Mouse (Mus musculus): ENCODE measurements around the gene Nfkb1. TPM values are rescaled to one million over a fixed set of nuclear protein-coding genes. Genes with fewer than 3 reads are reported as not detected.

The Nfkb1 gene
- polyA plus RNA-seq, 1 experiment from 2014 or later = 18.9 TPM

GRCm38 (mm10) chr3:135581606-135582117 lies 109.7 kb downstream of the Nfkb1 start:
- 19% methylated on average over 10 of the region's 10 CpGs for WGBS
- DNase-seq (ENCODE audit: low spot score) = peak; percentile 65
- Histone ChIP-seq H3K9ac (replicated peaks; ENCODE audit: low read length) (no peak overlapping the region), H3K27me3 (ENCODE audit: control insufficient read depth, insufficient read depth, low read length) (no peaks in the 10 kb centered on the region), H3K4me1 (ENCODE audit: control insufficient read depth, insufficient read depth, low read length) (no peaks in the 10 kb centered on the region), H3K9me3 (replicated peaks; ENCODE audit: control insufficient read depth, low read length) (no peaks in the 10 kb centered on the region), H3K4me2 (ENCODE audit: low read depth, low read length) (no peak overlapping the region), H3K36me3 (replicated peaks; ENCODE audit: control insufficient read depth, insufficient read depth, low read depth, low read length) (no peaks in the 10 kb centered on the region; the same call in 1 of the 2 replicates), H3K4me3 (ENCODE audit: low read depth, low read length) (no peak overlapping the region), H3K27ac (replicated peaks; ENCODE audit: low read depth, low read length) (no peak overlapping the region)
- peak; percentile 66 for ATAC-seq (replicated peaks; ENCODE audit: insufficient number of reproducible peaks, low FRiP score, low TSS enrichment, low read depth)

DNA sequence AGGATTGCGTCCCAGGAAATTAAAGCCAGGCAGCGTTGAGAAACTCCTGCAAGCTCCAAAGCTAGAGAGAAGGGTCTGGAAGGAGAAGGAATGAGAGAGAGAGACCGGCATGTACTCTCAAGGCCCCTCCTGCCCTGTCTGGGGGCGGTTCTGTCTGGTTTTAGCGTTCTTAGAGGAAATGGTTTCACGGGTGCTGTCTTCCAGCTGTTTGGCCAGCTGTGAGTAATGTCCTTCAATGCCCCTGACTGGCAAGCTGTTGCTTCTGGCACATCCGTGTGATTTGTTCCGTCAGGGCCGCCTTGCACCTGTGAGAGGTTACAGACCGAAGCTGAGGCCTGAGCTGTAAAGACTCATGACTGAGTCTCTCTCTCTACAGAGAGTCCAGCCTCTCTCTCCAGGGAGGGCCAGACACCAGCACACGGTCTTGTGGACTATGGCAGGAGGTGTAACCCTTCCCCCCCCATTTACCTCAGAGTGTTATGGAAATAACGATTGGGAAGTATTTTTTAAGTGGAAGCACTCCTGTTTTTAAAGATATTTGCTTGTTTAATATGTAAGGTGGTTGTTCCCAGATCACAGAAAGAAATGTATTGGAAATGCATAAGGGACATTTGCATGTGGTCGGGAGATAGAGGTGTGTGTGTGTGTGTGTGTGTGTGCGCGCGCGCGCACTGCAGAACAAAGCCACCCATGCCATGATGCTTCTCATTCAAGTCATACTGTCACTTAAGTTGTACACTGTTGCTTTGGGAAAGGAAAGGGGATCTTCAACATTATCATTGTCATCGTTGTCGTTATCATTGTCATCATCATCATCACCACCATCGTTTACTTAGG lies 110.7 kb downstream of the Nfkb1 start:
- no peak overlapping the region for H3K4me2 ChIP-seq (ENCODE audit: low read depth, low read length)
- no peaks in the 10 kb centered on the region; the same call in 1 of the 2 replicates for H3K36me3 ChIP-seq (replicated peaks; ENCODE audit: control insufficient read depth, insufficient read depth, low read depth, low read length)
- ATAC-seq (replicated peaks; ENCODE audit: insufficient number of reproducible peaks, low FRiP score, low TSS enrichment, low read depth) (no peak), DNase-seq (ENCODE audit: low spot score) (no peak)
- no peak overlapping the region for H3K9ac ChIP-seq (replicated peaks; ENCODE audit: low read length)
- no peaks in the 10 kb centered on the region for H3K9me3 ChIP-seq (replicated peaks; ENCODE audit: control insufficient read depth, low read length)
- WGBS = 77% methylated on average over 21 of the region's 21 CpGs
- no peak overlapping the region for H3K27ac ChIP-seq (replicated peaks; ENCODE audit: low read depth, low read length)
- H3K4me1 ChIP-seq (ENCODE audit: control insufficient read depth, insufficient read depth, low read length) = no peaks in the 10 kb centered on the region
- no peaks in the 10 kb centered on the region for H3K27me3 ChIP-seq (ENCODE audit: control insufficient read depth, insufficient read depth, low read length)
- no peak overlapping the region for H3K4me3 ChIP-seq (ENCODE audit: low read depth, low read length)

DNA sequence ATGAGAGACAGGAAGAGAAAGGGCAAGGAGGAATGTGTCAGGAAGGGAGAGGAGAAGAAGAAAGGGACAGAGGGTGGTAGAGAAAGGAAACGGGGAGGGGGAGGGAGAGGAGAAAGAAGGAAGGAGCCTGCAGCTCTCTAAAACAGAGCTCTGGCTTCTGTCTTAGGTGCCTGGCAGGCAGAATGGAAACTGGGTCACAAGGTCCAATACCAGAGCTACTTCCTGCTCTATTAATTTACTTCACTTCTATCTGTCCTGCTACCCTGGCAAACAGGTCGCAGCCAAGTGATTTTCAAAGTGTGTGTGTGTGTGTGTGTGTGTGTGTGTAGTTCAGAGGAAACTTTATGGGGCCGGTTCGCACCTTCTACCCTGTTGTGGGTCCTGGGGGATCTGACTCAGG lies 112.2 kb downstream of the Nfkb1 start:
- Histone ChIP-seq H3K27ac (replicated peaks; ENCODE audit: low read depth, low read length) (no peak overlapping the region), H3K4me3 (ENCODE audit: low read depth, low read length) (no peak overlapping the region), H3K9ac (replicated peaks; ENCODE audit: low read length) (no peak overlapping the region), H3K4me1 (ENCODE audit: control insufficient read depth, insufficient read depth, low read length) (no peaks in the 10 kb centered on the region), H3K4me2 (ENCODE audit: low read depth, low read length) (no peak overlapping the region), H3K36me3 (replicated peaks; ENCODE audit: control insufficient read depth, insufficient read depth, low read depth, low read length) (no peaks in the 10 kb centered on the region), H3K9me3 (replicated peaks; ENCODE audit: control insufficient read depth, low read length) (no peaks in the 10 kb centered on the region), H3K27me3 (ENCODE audit: control insufficient read depth, insufficient read depth, low read length) (no peaks in the 10 kb centered on the region)
- WGBS = 46% methylated on average over 4 of the region's 4 CpGs
- DNase-seq (ENCODE audit: low spot score) = no peak
- ATAC-seq (replicated peaks; ENCODE audit: insufficient number of reproducible peaks, low FRiP score, low TSS enrichment, low read depth) = no peak

DNA sequence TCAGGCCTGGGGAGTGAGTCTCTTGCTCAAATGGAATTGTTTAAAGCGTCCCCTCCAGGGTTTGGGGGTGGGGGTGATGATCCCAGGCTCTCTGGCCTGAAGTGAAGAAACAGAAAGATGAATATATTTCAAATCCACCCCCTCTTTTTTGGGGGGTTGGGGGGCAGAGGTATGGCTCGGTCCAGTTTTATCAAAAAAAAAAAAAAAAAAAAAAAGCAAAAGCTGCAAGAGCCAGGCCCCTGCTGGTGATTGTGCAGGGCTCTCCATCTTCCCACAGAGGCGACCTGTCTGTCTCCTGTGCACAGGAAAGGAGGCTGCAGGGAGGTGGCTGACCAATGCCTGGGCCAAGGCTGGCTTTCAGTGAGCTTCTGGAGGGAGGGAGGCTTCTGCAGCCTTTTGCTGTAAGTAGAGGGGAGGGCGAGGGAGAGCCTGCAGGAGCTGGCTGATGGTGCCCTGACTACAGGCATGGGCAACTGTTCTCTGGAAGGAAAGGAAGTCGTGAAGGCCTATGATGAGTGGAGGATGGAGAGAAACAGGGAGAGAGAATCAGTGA lies 112.7 kb downstream of the Nfkb1 start:
- ATAC-seq (replicated peaks; ENCODE audit: insufficient number of reproducible peaks, low FRiP score, low TSS enrichment, low read depth) (no peak), DNase-seq (ENCODE audit: low spot score) (no peak)
- H3K9me3 ChIP-seq (replicated peaks; ENCODE audit: control insufficient read depth, low read length) = no peaks in the 10 kb centered on the region
- H3K27me3 ChIP-seq (ENCODE audit: control insufficient read depth, insufficient read depth, low read length) = no peaks in the 10 kb centered on the region
- no peak overlapping the region for H3K4me2 ChIP-seq (ENCODE audit: low read depth, low read length)
- WGBS = 44% methylated on average over 5 of the region's 5 CpGs
- H3K4me1 ChIP-seq (ENCODE audit: control insufficient read depth, insufficient read depth, low read length) = no peaks in the 10 kb centered on the region
- H3K27ac ChIP-seq (replicated peaks; ENCODE audit: low read depth, low read length) = no peak overlapping the region
- H3K4me3 ChIP-seq (ENCODE audit: low read depth, low read length) = no peak overlapping the region
- no peaks in the 10 kb centered on the region for H3K36me3 ChIP-seq (replicated peaks; ENCODE audit: control insufficient read depth, insufficient read depth, low read depth, low read length)
- H3K9ac ChIP-seq (replicated peaks; ENCODE audit: low read length) = no peak overlapping the region

- no peaks in the 10 kb centered on the region for H3K36me3 ChIP-seq (replicated peaks; ENCODE audit: control insufficient read depth, insufficient read depth, low read depth, low read length)
- WGBS = 92% methylated on average over 3 of the region's 3 CpGs
- DNase-seq (ENCODE audit: low spot score) = no peak
- H3K9ac ChIP-seq (replicated peaks; ENCODE audit: low read length) = no peak overlapping the region
- H3K9me3 ChIP-seq (replicated peaks; ENCODE audit: control insufficient read depth, low read length) = no peaks in the 10 kb centered on the region
- no peak for ATAC-seq (replicated peaks; ENCODE audit: insufficient number of reproducible peaks, low FRiP score, low TSS enrichment, low read depth)
- no peaks in the 10 kb centered on the region for H3K4me1 ChIP-seq (ENCODE audit: control insufficient read depth, insufficient read depth, low read length)
- H3K4me2 ChIP-seq (ENCODE audit: low read depth, low read length) = no peak overlapping the region
- no peak overlapping the region for H3K27ac ChIP-seq (replicated peaks; ENCODE audit: low read depth, low read length)
- H3K4me3 ChIP-seq (ENCODE audit: low read depth, low read length) = no peak overlapping the region
- no peaks in the 10 kb centered on the region for H3K27me3 ChIP-seq (ENCODE audit: control insufficient read depth, insufficient read depth, low read length)
Observed at GRCm38 (mm10) chr3:135575126-135575525, 116.2 kb downstream of the Nfkb1 start.

DNA sequence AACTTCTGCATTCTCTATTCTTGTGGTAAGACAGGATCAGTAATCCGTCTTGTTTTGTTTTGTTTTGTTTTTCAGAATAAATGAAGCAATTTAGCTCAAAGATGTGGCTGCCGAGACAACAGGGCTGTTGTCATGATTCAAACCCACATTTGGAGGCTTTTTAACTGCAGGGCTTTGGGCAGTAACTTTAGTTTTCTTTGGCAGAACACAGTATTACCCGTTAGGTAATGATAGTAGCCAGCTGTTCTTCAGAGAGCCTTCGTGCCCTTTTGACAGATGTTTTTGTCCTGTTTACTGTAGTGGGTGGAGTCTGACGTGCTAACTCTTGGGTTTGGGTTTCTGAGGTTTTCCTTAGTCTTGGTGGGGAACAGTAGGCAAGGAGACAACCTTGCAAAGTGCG lies 118.3 kb downstream of the Nfkb1 start:
- DNase-seq (ENCODE audit: low spot score) (no peak), ATAC-seq (replicated peaks; ENCODE audit: insufficient number of reproducible peaks, low FRiP score, low TSS enrichment, low read depth) (no peak)
- no peak overlapping the region for H3K27ac ChIP-seq (replicated peaks; ENCODE audit: low read depth, low read length)
- no peaks in the 10 kb centered on the region for H3K27me3 ChIP-seq (ENCODE audit: control insufficient read depth, insufficient read depth, low read length)
- no peak overlapping the region for H3K9ac ChIP-seq (replicated peaks; ENCODE audit: low read length)
- H3K36me3 ChIP-seq (replicated peaks; ENCODE audit: control insufficient read depth, insufficient read depth, low read depth, low read length) = no peaks in the 10 kb centered on the region
- H3K4me3 ChIP-seq (ENCODE audit: low read depth, low read length) = no peak overlapping the region
- H3K4me2 ChIP-seq (ENCODE audit: low read depth, low read length) = no peak overlapping the region
- 61% methylated on average over 6 of the region's 6 CpGs for WGBS
- H3K9me3 ChIP-seq (replicated peaks; ENCODE audit: control insufficient read depth, low read length) = no peaks in the 10 kb centered on the region
- H3K4me1 ChIP-seq (ENCODE audit: control insufficient read depth, insufficient read depth, low read length) = no peaks in the 10 kb centered on the region

DNA sequence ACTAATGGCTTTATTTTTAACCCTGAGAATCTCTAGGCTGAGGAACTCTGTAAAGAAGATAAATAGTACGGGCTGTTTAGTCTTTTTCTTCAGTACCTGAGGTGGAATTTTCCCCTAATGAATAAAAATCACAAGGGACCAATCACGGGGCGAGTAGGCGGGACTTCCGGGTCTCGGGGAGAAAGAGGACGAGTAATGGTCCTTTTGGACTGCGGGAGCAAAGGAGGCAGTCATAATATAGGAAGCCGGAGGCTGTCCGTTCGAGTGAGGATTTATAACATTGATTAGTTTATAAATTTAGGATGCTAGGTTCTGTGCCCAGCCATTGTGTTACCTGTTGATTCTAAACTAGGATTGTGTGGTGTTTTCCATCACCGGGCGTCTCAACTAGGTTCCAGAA lies 119.8 kb downstream of the Nfkb1 start:
- ATAC-seq (replicated peaks; ENCODE audit: insufficient number of reproducible peaks, low FRiP score, low TSS enrichment, low read depth) = no peak
- H3K27ac ChIP-seq (replicated peaks; ENCODE audit: low read depth, low read length) = no peak overlapping the region
- DNase-seq (ENCODE audit: low spot score) = no peak
- no peaks in the 10 kb centered on the region for H3K4me1 ChIP-seq (ENCODE audit: control insufficient read depth, insufficient read depth, low read length)
- H3K27me3 ChIP-seq (ENCODE audit: control insufficient read depth, insufficient read depth, low read length) = no peaks in the 10 kb centered on the region
- no peaks in the 10 kb centered on the region for H3K36me3 ChIP-seq (replicated peaks; ENCODE audit: control insufficient read depth, insufficient read depth, low read depth, low read length)
- WGBS = 61% methylated on average over 13 of the region's 13 CpGs
- H3K9me3 ChIP-seq (replicated peaks; ENCODE audit: control insufficient read depth, low read length) = no peaks in the 10 kb centered on the region
- no peak overlapping the region for H3K9ac ChIP-seq (replicated peaks; ENCODE audit: low read length)
- H3K4me2 ChIP-seq (ENCODE audit: low read depth, low read length) = no peak overlapping the region
- H3K4me3 ChIP-seq (ENCODE audit: low read depth, low read length) = no peak overlapping the region

- H3K9me3 ChIP-seq (replicated peaks; ENCODE audit: control insufficient read depth, low read length) = no peaks in the 10 kb centered on the region
- H3K27me3 ChIP-seq (ENCODE audit: control insufficient read depth, insufficient read depth, low read length) = no peaks in the 10 kb centered on the region
- H3K4me3 ChIP-seq (ENCODE audit: low read depth, low read length) = no peak overlapping the region
- no peak overlapping the region for H3K9ac ChIP-seq (replicated peaks; ENCODE audit: low read length)
- ATAC-seq (replicated peaks; ENCODE audit: insufficient number of reproducible peaks, low FRiP score, low TSS enrichment, low read depth) (no peak), DNase-seq (ENCODE audit: low spot score) (no peak)
- 79% methylated on average over 5 of the region's 5 CpGs for WGBS
- H3K27ac ChIP-seq (replicated peaks; ENCODE audit: low read depth, low read length) = no peak overlapping the region
- H3K36me3 ChIP-seq (replicated peaks; ENCODE audit: control insufficient read depth, insufficient read depth, low read depth, low read length) = no peaks in the 10 kb centered on the region
- H3K4me2 ChIP-seq (ENCODE audit: low read depth, low read length) = no peak overlapping the region
- no peaks in the 10 kb centered on the region for H3K4me1 ChIP-seq (ENCODE audit: control insufficient read depth, insufficient read depth, low read length)
Observed at GRCm38 (mm10) chr3:135568633-135569032, 122.7 kb downstream of the Nfkb1 start.

Data from embryonic facial prominence, embryonic 11.5 days (tissue).